Mouse (Mus musculus) spleen, postnatal 4 days (tissue): ENCODE results near the gene Edf1.

Source experiments
- DNase-seq, 2 experiments: peaks; one replicate each; pipeline ENCODE4 v3.0.0; 2022; ENCODE audit warnings: low spot score in 2 of 2

Gene Edf1

GRCm38 (mm10) chr2:25561946-25562345, 4.3 kb downstream of the Edf1 start:
- DNase-seq: no peak

DNA sequence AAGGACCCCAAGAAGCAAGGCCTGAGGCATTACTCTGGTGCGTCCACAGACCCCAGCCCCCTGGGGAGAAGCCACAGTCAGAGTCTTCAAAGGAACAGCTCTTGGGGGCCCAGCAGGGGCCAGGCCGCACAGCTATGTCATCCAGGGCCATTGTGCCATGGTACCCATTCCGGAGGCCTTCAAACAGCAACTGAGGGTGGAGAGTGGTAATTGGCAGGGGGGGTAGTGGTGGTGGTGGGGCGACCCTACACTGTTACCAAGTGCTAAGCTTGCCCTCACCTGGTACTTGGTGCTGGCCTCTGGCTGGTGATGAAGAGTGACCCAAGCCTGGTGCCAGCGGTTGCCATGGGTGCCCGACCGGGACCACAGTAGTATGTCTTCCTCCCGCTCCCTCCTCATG, 8.1 kb downstream of the Edf1 start:
- DNase-seq: no peak

- DNase-seq: no peak
Observed at GRCm38 (mm10) chr2:25566558-25566957, 8.9 kb downstream of the Edf1 start.

- DNase-seq: no peak
Observed at GRCm38 (mm10) chr2:25568473-25569019, 10.9 kb downstream of the Edf1 start.

DNA sequence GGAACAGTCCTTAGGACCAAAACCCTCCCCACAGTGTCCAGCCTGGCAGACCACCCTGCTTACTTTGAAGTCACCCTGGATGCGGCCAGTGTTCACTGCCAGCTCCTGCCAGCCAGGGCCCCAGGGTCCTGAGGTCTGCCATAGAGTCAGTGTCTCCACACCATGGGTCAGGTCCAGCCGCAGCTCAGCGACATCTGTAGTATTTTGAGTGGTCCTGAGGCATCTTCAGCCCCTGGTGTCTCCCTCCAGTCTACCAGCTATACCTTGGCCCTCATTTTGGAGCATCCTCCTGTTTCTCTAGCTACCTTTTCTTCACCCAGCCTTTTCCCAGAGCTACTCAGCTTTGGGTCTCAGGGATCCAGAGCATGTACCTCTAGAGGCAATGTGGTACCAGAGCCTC, 11.7 kb downstream of the Edf1 start:
- DNase-seq: peak in 1 of 2 experiments; percentile 56

GRCm38 (mm10) chr2:25571221-25571620, 13.6 kb downstream of the Edf1 start:
- no peak for DNase-seq

- peak in 1 of 2 experiments; percentile 61 for DNase-seq
Observed at GRCm38 (mm10) chr2:25573068-25573467, 15.4 kb downstream of the Edf1 start.

GRCm38 (mm10) chr2:25574136-25574535, 16.5 kb downstream of the Edf1 start:
- peak in 1 of 2 experiments; percentile 63 for DNase-seq

GRCm38 (mm10) chr2:25574579-25575431, 17.2 kb downstream of the Edf1 start, which contains the start of the genes Mamdc4 and Phpt1:
Gene Mamdc4, minus strand, starts transcription at chr2:25574845.
Gene Phpt1, minus strand, starts transcription at chr2:25575224.
- DNase-seq: peak; percentile 91 to 94

DNA sequence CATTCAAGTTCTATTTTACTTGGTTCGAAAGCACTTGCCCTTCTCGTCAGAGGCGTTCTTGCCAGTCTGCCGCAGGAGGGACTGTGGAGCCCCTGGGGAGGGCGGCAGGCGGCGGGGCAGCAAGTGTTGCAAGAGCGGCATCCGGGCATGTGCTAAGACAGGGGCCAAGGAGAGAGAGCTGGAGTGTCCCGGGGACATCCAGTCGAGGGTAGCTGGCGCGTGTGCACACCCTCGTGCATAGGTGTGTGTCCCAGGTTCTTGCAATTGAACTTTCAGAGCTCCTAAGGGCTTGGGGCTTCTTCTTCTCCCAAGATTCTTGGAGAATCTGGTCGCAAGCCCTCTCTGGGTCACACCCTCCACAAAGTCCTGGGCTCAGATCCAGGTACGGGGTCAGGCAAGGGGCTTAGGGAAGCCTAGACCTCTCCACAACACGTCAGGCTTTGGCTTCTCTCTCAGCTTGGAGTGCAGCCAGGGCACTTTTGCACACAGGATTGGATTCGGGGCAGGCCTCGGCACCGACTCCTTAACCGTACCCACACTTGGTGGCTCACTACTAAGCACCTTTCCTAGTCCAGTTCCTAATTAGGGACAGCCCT, 17.9 kb downstream of the Edf1 start:
- peak in 1 of 2 experiments; percentile 79 for DNase-seq

- DNase-seq: no peak
Observed at GRCm38 (mm10) chr2:25576028-25576850, 18.6 kb downstream of the Edf1 start.

DNA sequence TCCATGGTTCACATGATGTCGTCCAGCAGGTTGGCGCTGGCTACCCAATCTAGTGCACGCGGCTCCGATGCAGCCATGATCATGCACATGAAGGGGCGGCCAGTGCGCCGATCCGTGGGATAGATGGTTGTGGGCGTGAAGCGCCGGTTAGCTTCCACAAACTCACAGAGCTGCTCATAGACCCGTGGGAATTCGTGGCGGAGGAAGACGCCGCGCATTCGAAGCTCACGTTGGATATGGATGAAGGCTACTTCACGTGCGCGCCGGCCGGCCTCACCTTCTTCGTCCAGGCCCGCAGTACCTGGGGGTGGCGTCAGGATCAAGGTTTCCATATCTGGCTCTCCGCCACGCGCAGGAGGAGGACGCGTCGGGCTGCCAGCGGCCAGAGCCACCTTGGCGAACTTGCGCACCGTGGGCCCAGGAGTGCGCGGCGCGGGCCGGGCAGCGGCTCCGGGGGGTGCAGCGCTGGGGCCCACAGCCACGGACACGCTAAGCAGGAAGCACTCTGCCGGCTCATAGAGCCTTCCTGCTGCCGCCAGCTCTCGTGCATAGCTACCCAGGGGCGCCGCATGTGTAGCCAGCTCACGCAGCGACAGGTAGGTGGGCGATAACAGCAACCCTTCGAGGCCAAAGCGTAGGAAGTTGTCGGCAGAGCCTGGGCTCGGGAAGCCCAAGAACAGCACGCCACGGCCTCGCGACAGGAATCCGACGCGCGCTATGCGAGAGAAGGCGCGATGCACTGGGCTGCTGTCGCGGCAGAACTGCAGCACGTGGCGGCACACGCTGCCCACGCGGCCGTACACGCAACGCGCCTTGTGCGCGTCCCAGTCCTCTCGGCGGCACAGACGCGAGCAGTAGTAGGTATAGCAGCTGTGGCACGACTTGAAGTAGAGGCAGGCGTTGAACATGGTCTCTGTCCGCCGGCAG, 19.6 kb downstream of the Edf1 start:
- no peak for DNase-seq

DNA sequence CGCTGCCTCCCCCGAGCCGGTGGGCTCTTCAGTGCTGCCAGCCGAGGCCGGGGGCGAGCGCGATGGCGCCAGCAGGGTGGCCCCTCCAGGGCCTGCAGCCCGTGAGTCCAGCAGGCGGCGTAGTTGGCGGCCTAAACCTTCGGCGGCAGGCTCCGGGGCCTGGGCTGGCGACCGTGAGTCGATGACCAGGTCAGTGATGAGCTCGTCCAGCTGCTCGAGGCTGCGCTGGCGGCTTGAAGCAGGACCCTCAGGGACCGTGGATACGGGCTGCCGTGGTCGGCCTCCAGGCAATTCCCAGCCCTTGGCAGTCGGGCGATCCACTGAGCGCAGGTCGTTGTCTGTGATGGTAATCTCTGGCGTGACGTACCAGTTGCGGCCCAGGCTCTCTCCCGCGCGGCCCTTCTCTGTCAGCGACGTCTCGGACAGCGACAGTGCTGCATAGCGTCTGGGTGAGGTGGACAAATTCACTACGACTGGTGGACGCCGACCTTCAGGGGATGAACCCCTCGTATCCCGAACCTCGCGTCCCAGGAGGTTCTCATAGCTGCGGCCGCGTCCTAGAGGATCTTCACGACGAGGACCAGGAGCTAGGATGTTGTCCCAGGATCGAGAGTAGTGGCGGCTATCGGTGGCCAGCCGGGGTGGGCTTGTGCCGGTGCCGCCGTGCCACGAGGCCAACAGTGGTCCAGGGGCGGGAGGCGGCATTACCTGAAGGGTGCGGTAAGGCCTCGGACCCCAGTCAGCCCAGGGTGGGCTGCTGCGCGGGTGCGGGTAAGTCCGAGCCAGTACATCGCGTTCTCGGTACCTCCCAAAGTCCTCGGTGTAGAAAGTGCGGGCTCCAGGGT, 20.5 kb downstream of the Edf1 start:
- DNase-seq: no peak

DNA sequence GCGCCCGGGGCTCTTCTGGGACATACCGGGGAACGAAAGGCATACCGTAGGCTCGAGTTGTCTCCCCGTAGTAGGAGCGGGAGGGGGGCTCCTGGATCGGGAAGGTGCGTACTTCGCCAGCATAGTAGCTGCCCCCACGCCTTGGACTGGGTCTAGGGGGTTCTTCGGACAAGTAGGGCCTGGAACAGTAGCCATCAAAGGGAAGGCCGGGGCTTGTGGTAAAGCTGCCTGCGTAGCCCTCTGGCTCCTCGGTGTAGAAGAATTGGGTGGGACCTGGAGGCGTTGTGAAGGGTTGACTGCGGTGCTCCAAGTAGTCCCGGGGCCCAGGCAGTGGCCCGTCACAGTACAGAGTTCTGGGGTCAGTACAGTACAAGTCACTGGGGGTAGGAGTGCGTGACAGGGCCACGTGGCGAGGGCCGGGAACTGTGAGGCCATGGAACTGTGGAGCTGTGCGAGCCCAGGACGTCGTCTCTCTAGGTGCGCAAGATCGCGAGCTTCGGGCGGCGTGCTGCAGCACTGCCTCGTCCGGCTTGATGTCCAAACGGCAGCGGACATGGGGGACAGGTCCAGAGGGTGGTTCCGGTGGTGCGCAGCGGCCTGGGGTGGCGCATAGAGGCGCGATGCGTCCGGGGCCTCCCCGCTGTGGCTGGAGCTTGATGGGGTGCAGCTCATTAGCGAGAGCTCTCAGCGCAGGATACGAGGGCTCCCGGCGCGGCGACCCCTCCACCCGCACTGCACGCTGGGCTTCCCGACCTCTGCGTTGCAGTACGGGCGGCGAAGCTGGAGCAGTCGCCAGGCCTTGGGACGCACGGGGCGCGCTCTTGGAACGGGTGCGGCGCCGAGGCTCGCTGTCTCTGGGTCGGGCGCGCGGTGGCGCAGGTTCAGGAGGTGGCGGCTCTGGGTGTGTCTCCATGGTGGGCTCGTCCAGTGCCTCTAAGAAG, 21.4 kb downstream of the Edf1 start:
- no peak for DNase-seq

DNA sequence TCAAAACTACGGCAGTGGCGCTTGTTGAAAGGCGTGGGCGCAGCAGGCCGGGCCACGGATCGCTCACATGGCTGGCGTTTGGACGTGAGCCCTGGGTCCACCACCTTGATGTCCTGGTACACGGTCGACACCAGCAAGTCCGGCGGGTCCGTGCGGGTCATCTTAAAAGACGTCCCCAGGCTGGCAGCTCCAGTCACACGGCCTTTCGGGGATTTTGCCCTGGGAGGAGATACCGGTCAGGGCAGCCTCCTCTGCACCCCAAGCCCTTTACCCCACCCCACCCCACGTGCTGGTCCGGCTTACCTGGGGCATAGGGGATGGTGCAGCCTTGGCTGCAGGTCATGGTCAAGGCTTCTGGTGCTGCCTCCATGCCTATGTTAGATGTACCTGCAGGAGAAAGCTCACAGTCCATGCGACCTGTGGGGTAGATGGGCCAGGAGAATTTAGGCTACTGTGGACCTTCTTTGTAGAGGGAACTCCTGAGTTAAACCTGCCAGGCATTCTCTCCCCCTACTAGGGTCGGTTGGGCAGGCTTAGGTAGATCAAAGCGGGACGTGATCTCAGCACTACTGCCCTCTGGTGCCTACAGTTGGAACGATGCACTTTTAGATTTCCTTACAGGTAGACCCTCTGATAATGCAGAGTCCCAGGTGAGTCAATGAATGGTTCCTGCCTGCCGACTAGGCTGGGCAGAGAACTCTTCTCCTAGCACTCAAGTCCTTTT, 22.3 kb downstream of the Edf1 start:
- DNase-seq: peak in 1 of 2 experiments; percentile 74

- no peak for DNase-seq
Observed at GRCm38 (mm10) chr2:25580621-25581101, 23.0 kb downstream of the Edf1 start.

DNA sequence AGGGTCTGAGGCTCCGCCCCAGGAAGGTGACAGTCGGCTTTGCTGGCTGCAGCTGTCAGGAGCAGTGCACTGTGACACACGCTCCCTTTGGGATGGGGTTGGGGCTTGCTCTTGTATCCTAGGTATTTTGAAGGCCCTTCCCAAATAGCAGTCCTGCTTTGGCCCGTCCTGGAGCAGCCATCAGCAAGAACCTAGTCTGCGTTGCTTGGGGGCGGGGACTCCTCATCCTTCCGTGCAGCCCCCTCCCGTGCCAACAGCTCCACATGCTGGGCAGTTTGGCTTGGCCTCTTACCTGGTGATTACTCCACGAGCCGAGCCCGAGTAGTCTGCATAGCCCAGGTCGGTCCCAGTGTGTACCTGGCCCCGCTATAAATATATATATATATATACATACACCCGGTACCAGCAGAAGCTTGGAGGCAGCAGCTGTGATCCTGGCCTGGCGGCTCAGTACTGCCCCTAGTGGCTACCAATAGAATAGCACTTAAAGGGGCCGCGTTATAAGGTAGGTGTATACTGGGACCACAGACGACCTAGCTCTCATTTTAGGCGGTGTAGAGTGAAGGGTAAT, 23.7 kb downstream of the Edf1 start, which contains the start of gene Ajm1:
Gene Ajm1 (minus strand): TSS at position 464 of the 571 bp plus-strand sequence.
- DNase-seq: peak in 1 of 2 experiments; percentile 83
